Mouse (Mus musculus): ENCODE data around the gene 3110040N11Rik. TPM values are rescaled to one million over a fixed set of nuclear protein-coding genes. Genes with fewer than 3 reads are reported as not detected.
"Not testable (repeated sequence)": the region's sequence is repeated elsewhere in the genome, so short reads cannot be mapped to it uniquely, and the experiment has no call there.

Gene 3110040N11Rik
- polyA plus RNA-seq (2014; fragmentation: Nextera tagmentation; extraction: Ambion mirVana), result 52.2 and 55.6 TPM in 2 replicates

DNA sequence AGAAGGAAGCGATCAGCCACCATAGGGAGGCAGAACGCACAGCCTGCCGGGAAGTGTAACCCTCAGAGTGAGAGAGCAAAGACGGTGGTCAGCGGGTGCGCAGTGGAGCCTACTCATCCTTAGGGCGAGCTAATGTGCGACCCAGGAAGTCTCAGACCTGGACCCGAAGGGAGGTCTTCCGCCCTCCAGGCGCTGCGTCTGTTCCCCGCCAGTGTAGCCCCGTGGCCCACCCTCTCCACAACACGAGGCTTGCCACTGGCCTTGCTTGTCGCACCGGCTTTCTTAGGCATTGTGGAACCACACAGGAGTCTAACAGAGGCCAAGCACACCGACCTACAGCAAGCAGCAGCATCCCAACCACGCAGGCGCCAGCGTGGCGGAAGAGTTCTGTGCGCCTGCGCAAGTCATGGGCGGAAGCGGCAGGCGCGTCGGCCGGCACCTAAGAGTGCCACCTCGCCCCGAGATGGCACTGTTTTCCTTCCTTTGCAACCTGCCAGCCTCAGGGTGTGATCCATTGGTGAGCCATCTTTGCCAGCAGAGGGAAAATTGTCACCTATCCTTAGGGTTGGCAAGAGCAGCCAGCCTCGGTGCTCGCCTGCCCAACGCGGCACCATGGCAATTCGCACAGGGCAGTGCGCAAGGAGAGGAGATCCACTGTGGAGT, at the start of gene 3110040N11Rik:
TSS of gene 3110040N11Rik (minus strand) at position 384 of the 663 bp plus-strand sequence.
- Histone ChIP-seq H3K4me1 (ENCODE audit: control insufficient read depth, insufficient read depth, low read length) (no peaks in the 10 kb centered on the region), H3K9me3 (ENCODE audit: control insufficient read depth, low read depth, low read length) (no peaks in the 10 kb centered on the region), H3K4me3 (ENCODE audit: low read depth, low read length) (peak within 1 kb of the TSS; percentile 64), H3K36me3 (ENCODE audit: control insufficient read depth, insufficient read depth, low read length) (peaks cover 19% of the 10 kb centered on the region), H3K27ac (ENCODE audit: low read length) (peak within 1 kb of the TSS; percentile 98), H3K27me3 (ENCODE audit: control insufficient read depth, insufficient read depth, low read length) (no peaks in the 10 kb centered on the region), H3K4me2 (replicated peaks; ENCODE audit: low read depth, low read length) (peak within 1 kb of the TSS; percentile 52), H3K9ac (replicated peaks; ENCODE audit: low read depth, low read length) (peak within 1 kb of the TSS; percentile 74)
- ATAC-seq (ENCODE audit: insufficient number of reproducible peaks, insufficient read depth, low FRiP score, low read depth), result peak; percentile 93
- WGBS, result 0% methylated on average over 38 of the region's 38 CpGs

DNA sequence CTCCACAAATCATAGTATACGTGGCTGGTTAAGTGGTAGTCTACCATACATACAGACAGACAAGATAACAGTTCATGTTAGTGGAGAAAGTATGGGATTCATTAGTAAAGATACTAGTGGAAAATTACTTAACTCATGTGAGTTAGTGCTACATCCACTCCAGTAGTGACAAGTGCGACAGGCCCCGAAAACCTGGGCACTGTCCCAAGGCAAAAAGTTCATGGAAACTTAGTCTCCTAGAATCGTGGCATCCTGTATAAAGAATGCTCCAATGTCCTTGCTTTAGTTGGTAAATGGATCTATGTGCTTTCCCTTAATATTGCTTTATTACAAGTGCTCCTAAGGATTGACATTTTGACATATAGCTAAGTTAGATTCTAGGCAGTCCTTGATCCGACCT, 48.5 kb upstream of the 3110040N11Rik start:
- WGBS, result 87% methylated on average over 5 of the region's 5 CpGs
- not testable (repeated sequence) for H3K9me3 ChIP-seq (ENCODE audit: control insufficient read depth, low read depth, low read length); ATAC-seq (ENCODE audit: insufficient number of reproducible peaks, insufficient read depth, low FRiP score, low read depth)

GRCm38 (mm10) chr7:81835430-81835829, 46.2 kb upstream of the 3110040N11Rik start:
- Histone ChIP-seq H3K27me3 (ENCODE audit: control insufficient read depth, insufficient read depth, low read length) (no peaks in the 10 kb centered on the region), H3K9me3 (ENCODE audit: control insufficient read depth, low read depth, low read length) (no peaks in the 10 kb centered on the region), H3K9ac (replicated peaks; ENCODE audit: low read depth, low read length) (no peak overlapping the region), H3K36me3 (ENCODE audit: control insufficient read depth, insufficient read depth, low read length) (no peaks in the 10 kb centered on the region), H3K4me2 (replicated peaks; ENCODE audit: low read depth, low read length) (no peak overlapping the region), H3K4me1 (ENCODE audit: control insufficient read depth, insufficient read depth, low read length) (no peaks in the 10 kb centered on the region), H3K4me3 (ENCODE audit: low read depth, low read length) (no peak overlapping the region), H3K27ac (ENCODE audit: low read length) (no peak overlapping the region)
- no peak for ATAC-seq (ENCODE audit: insufficient number of reproducible peaks, insufficient read depth, low FRiP score, low read depth)
- WGBS, result 88% methylated on average over 5 of the region's 5 CpGs

More for the DNA sequence above, 48.5 kb upstream of the 3110040N11Rik start:
- not testable (repeated sequence) for H3K4me3 ChIP-seq (ENCODE audit: low read depth, low read length); H3K4me2 ChIP-seq (replicated peaks; ENCODE audit: low read depth, low read length); H3K27me3 ChIP-seq (ENCODE audit: control insufficient read depth, insufficient read depth, low read length); H3K9ac ChIP-seq (replicated peaks; ENCODE audit: low read depth, low read length); H3K27ac ChIP-seq (ENCODE audit: low read length); H3K36me3 ChIP-seq (ENCODE audit: control insufficient read depth, insufficient read depth, low read length); H3K4me1 ChIP-seq (ENCODE audit: control insufficient read depth, insufficient read depth, low read length)

DNA sequence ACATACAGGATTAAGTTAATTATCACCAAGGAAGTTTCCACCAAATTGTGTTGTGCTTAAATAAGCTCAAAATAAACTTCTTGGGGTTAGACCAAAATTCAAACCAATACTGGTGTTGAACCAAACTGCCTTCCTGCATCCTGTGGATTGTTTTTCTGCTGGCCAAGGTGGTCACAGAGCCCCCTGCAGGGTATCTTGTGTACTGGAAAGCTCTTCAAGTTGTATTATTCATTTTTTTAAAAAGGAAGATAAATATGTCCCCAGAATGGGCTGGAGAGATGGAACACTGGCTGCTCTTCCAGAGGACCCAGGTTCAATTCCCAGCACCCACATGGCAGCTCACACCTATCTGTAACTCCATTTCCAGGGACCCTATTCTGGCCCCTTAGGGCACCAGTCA, 45.6 kb upstream of the 3110040N11Rik start:
- H3K27me3 ChIP-seq (ENCODE audit: control insufficient read depth, insufficient read depth, low read length), result no peaks in the 10 kb centered on the region
- no peaks in the 10 kb centered on the region for H3K9me3 ChIP-seq (ENCODE audit: control insufficient read depth, low read depth, low read length)
- no peaks in the 10 kb centered on the region for H3K36me3 ChIP-seq (ENCODE audit: control insufficient read depth, insufficient read depth, low read length)
- H3K4me1 ChIP-seq (ENCODE audit: control insufficient read depth, insufficient read depth, low read length), result no peaks in the 10 kb centered on the region
- no peak for ATAC-seq (ENCODE audit: insufficient number of reproducible peaks, insufficient read depth, low FRiP score, low read depth)
- H3K9ac ChIP-seq (replicated peaks; ENCODE audit: low read depth, low read length), result no peak overlapping the region
- H3K27ac ChIP-seq (ENCODE audit: low read length), result no peak overlapping the region
- H3K4me2 ChIP-seq (replicated peaks; ENCODE audit: low read depth, low read length), result no peak overlapping the region
- H3K4me3 ChIP-seq (ENCODE audit: low read depth, low read length), result no peak overlapping the region

- H3K27me3 ChIP-seq (ENCODE audit: control insufficient read depth, insufficient read depth, low read length), result no peaks in the 10 kb centered on the region
- H3K27ac ChIP-seq (ENCODE audit: low read length), result peak within 1 kb of the TSS; percentile 91
- H3K4me2 ChIP-seq (replicated peaks; ENCODE audit: low read depth, low read length), result peak within 1 kb of the TSS; percentile 52
- ATAC-seq (ENCODE audit: insufficient number of reproducible peaks, insufficient read depth, low FRiP score, low read depth), result peak; percentile 90
- no peaks in the 10 kb centered on the region for H3K36me3 ChIP-seq (ENCODE audit: control insufficient read depth, insufficient read depth, low read length)
- under 1% methylated on average over 56 of the region's 58 CpGs for whole genome bisulfite sequencing
- H3K9me3 ChIP-seq (ENCODE audit: control insufficient read depth, low read depth, low read length), result no peaks in the 10 kb centered on the region
- H3K4me3 ChIP-seq (ENCODE audit: low read depth, low read length), result peak within 1 kb of the TSS; percentile 81
- H3K9ac ChIP-seq (replicated peaks; ENCODE audit: low read depth, low read length), result peak within 1 kb of the TSS; percentile 76
- H3K4me1 ChIP-seq (ENCODE audit: control insufficient read depth, insufficient read depth, low read length), result peaks cover 22% of the 10 kb centered on the region
Observed at GRCm38 (mm10) chr7:81829379-81829894, 40.2 kb upstream of the 3110040N11Rik start, which contains the start of gene Btbd1. TSS of gene Btbd1 (minus strand) at chr7:81829431.

DNA sequence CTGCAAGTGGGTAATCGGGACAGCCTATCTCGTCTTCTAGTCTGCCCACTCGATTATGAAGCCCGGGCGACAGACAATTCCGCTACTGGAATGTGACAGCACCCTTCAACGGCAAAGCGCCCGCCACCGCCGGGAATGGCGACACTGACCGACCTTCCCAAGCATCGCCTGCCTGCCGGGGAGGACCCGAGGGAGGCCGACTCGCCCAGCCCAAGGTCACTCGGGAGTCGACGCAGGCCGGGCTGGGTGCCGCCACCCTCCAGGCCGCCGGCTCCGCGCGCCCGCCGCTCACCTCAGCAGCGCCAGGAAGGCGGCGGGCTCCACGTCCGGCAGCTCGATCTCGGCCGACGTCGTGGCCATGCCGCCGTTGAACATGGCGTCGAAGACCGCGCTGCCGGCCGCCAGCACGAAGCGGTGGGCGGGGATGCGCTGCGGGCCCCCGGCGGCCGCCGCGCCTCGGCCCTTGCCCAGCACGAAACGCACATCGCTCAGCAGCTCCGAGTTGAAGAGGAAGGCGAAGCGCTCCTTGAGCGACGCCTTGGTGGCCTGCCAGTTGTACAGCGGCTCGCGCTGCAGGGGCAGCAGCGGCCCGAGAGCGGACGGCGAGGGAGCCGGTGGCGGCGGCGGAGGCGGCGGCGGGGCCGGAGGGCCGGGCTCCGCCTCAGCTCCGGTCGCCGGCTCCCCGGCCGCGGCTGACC, 39.6 kb upstream of the 3110040N11Rik start:
- H3K27ac ChIP-seq (ENCODE audit: low read length), result peak overlapping the region; percentile 91
- H3K9ac ChIP-seq (replicated peaks; ENCODE audit: low read depth, low read length), result peak overlapping the region; percentile 76
- no peaks in the 10 kb centered on the region for H3K9me3 ChIP-seq (ENCODE audit: control insufficient read depth, low read depth, low read length)
- peak overlapping the region; percentile 52 for H3K4me2 ChIP-seq (replicated peaks; ENCODE audit: low read depth, low read length)
- peak overlapping the region; percentile 81 for H3K4me3 ChIP-seq (ENCODE audit: low read depth, low read length)
- WGBS, result under 1% methylated on average over 78 of the region's 91 CpGs
- no peaks in the 10 kb centered on the region for H3K27me3 ChIP-seq (ENCODE audit: control insufficient read depth, insufficient read depth, low read length)
- no peaks in the 10 kb centered on the region for H3K36me3 ChIP-seq (ENCODE audit: control insufficient read depth, insufficient read depth, low read length)
- ATAC-seq (ENCODE audit: insufficient number of reproducible peaks, insufficient read depth, low FRiP score, low read depth), result peak; percentile 70
- H3K4me1 ChIP-seq (ENCODE audit: control insufficient read depth, insufficient read depth, low read length), result peaks cover 22% of the 10 kb centered on the region

- Histone ChIP-seq H3K4me3 (ENCODE audit: low read depth, low read length) (peak overlapping the region; percentile 81), H3K27me3 (ENCODE audit: control insufficient read depth, insufficient read depth, low read length) (no peaks in the 10 kb centered on the region), H3K9me3 (ENCODE audit: control insufficient read depth, low read depth, low read length) (no peaks in the 10 kb centered on the region), H3K4me1 (ENCODE audit: control insufficient read depth, insufficient read depth, low read length) (peaks cover 22% of the 10 kb centered on the region), H3K9ac (replicated peaks; ENCODE audit: low read depth, low read length) (peak overlapping the region; percentile 76), H3K4me2 (replicated peaks; ENCODE audit: low read depth, low read length) (peak overlapping the region; percentile 52), H3K36me3 (ENCODE audit: control insufficient read depth, insufficient read depth, low read length) (no peaks in the 10 kb centered on the region), H3K27ac (ENCODE audit: low read length) (no peak overlapping the region; the same call in 1 of the 2 replicates)
- ATAC-seq (ENCODE audit: insufficient number of reproducible peaks, insufficient read depth, low FRiP score, low read depth), result no peak
- 28% methylated on average over 17 of the region's 17 CpGs for WGBS
Observed at GRCm38 (mm10) chr7:81827806-81828667, 38.8 kb upstream of the 3110040N11Rik start.

DNA sequence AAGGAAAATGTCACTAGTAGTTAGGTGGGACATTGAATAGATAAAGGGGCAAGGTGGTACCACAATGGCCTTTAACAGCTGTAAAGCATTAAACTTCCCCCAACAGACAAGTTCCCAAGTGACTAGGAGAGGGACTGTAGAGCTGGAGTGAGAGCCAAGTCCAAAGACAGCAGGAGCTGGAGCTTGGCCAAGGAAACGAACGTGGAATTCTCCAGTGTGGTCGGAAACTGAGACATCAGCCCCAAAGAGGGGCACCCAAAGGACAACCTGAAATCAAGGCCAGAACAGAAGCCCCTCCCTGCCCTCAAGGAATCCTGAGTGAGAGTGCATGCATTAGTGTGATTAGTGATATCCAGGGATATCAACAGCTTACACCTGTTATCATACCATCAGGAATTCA, 36.1 kb upstream of the 3110040N11Rik start:
- no peaks in the 10 kb centered on the region for H3K9me3 ChIP-seq (ENCODE audit: control insufficient read depth, low read depth, low read length)
- peaks cover 22% of the 10 kb centered on the region for H3K4me1 ChIP-seq (ENCODE audit: control insufficient read depth, insufficient read depth, low read length)
- no peaks in the 10 kb centered on the region for H3K36me3 ChIP-seq (ENCODE audit: control insufficient read depth, insufficient read depth, low read length)
- H3K4me2 ChIP-seq (replicated peaks; ENCODE audit: low read depth, low read length), result peak overlapping the region; percentile 8
- 25% methylated on average over 3 of the region's 3 CpGs for WGBS
- H3K27me3 ChIP-seq (ENCODE audit: control insufficient read depth, insufficient read depth, low read length), result no peaks in the 10 kb centered on the region
- H3K9ac ChIP-seq (replicated peaks; ENCODE audit: low read depth, low read length), result no peak overlapping the region
- no peak for ATAC-seq (ENCODE audit: insufficient number of reproducible peaks, insufficient read depth, low FRiP score, low read depth)
- no peak overlapping the region for H3K27ac ChIP-seq (ENCODE audit: low read length)
- H3K4me3 ChIP-seq (ENCODE audit: low read depth, low read length), result no peak overlapping the region

Data from stomach, embryonic 14.5 days (tissue).